Mouse (Mus musculus) erythroblast, embryonic 14.5 days (primary cell): ENCODE results near the gene Lamtor2.

Experiments used
- GATA1 ChIP-seq: IDR thresholded peaks from 2 replicates; pipeline ENCODE4 v1.6.1; 2012; ENCODE audit warnings: low read length, inconsistent platforms, mixed read lengths
- TAL1 ChIP-seq: IDR thresholded peaks from 3 replicates; pipeline ENCODE4 v1.6.1; 2012; ENCODE audit warnings: low read length, inconsistent platforms, mixed read lengths

GRCm38 (mm10) chr3:88512141-88512895 is 40.6 kb downstream of the Lamtor2 start:
- no peak for TF ChIP-seq TAL1
- no peak for TF ChIP-seq GATA1
